Mouse (Mus musculus) hematopoietic stem cell, adult 5-6 weeks (primary cell): Measurements from ENCODE around the gene Dcp1b. TPM values are rescaled to one million over a fixed set of nuclear protein-coding genes. Genes with fewer than 3 reads are reported as not detected.
"Not testable (repeated sequence)": the region's sequence is repeated elsewhere in the genome, so short reads cannot be mapped to it uniquely, and the experiment has no call there.

Experiments used
- ATAC-seq, 2 experiments: fragments of 125-278 bp in 1 of 2; replicated peaks in 1 of 2; 2 replicates each; pipeline ENCODE4 v1.8.0; 2016 to 2017; ENCODE audit warnings: inconsistent platforms in 2 of 2, mild to moderate bottlenecking in 2 of 2, moderate number of reproducible peaks in 2 of 2, low read depth in 1 of 2, moderate TSS enrichment in 1 of 2; ENCODE audit not compliant: low FRiP score in 2 of 2, poor library complexity in 2 of 2, severe bottlenecking in 2 of 2, insufficient read depth in 1 of 2, low TSS enrichment in 1 of 2
- total RNA-seq: library from RNA; stranded (forward); fragments of 172-1452, 232-1000 nt; gene quantifications from 2 replicates; pipeline ENCODE4 v1.2.3, GENCODE M21; 2017

The Dcp1b gene
- total RNA-seq, 1 experiment from 2014 or later, result 10.2 TPM

GRCm38 (mm10) chr6:119187631-119188030 is 12.6 kb downstream of the Dcp1b start:
- no peak for ATAC-seq

- no peak for ATAC-seq
Measured at GRCm38 (mm10) chr6:119191478-119191877, 16.4 kb downstream of the Dcp1b start.

DNA sequence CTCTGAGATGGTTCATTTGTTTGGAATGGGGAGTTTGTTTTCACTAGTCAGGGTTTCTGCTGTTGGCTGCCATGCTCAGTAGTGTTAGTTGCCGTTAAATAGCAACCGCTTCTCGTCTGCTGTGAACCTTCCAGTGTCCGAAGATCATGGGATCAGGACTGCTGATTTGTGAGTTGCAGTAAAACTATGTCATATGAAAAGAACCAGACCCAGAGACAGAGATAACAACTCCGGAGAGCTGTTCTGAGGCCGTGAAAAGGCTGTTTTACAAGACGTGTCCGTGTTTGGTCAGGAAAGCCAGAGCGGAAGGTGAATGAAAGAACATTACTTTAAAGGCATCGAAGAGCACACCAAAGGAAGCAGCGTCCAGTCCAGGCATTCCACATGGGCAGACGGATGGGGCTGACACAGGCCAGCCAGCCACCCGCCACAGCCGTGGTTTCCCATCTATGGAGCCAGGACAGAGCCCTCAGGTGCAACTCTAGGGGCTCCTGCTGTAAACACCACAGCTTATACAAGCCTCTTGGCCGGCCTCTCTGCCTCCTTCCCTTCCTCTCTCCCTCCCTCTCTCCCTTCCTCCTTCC is 18.6 kb downstream of the Dcp1b start:
- no peak for ATAC-seq

- ATAC-seq, result no peak
Measured at GRCm38 (mm10) chr6:119194161-119194560, 19.1 kb downstream of the Dcp1b start.

- no peak for ATAC-seq
Measured at GRCm38 (mm10) chr6:119194601-119195000, 19.5 kb downstream of the Dcp1b start.

- no peak for ATAC-seq
Measured at GRCm38 (mm10) chr6:119196382-119197305, 21.6 kb downstream of the Dcp1b start, which contains the start of gene Cacna1c. TSS of gene Cacna1c (minus strand) at chr6:119196418.

GRCm38 (mm10) chr6:119198534-119199273 is 23.7 kb downstream of the Dcp1b start:
- ATAC-seq, result no peak

DNA sequence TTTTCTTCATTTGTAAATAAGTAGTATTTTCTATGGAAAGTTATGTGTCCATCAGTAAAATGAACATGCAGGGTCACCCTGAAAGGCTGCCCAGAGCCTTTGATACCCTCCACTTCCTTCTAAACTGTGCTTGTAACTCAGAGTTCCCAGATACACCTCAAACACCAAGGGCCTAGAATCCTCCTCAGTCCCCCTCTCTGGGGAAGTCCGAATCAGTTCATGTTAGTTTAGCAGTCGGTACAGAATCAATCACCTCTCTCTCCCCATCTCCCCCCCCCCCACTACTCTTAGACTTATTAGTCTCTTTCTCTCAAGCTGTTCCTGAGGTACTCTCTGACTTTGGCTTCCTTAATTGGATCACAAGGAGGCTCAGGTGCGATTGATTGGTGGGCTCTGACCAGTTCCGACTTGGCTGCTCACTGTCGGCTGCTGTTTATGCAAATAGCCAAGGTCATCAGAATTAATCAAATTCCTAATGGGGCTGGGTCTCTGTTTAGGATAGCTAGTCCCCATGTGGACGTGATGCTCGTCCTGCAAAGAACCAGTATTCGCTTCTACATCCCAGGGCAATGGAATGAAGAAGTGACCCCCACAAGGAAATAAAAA is 24.3 kb downstream of the Dcp1b start:
- ATAC-seq, result no peak

GRCm38 (mm10) chr6:119200362-119200761 is 25.3 kb downstream of the Dcp1b start:
- no peak for ATAC-seq

- ATAC-seq, result no peak
Measured at GRCm38 (mm10) chr6:119201575-119201974, 26.5 kb downstream of the Dcp1b start.

GRCm38 (mm10) chr6:119204286-119204685 is 29.2 kb downstream of the Dcp1b start:
- no peak for ATAC-seq

GRCm38 (mm10) chr6:119204915-119205314 is 29.9 kb downstream of the Dcp1b start:
- ATAC-seq, result no peak

DNA sequence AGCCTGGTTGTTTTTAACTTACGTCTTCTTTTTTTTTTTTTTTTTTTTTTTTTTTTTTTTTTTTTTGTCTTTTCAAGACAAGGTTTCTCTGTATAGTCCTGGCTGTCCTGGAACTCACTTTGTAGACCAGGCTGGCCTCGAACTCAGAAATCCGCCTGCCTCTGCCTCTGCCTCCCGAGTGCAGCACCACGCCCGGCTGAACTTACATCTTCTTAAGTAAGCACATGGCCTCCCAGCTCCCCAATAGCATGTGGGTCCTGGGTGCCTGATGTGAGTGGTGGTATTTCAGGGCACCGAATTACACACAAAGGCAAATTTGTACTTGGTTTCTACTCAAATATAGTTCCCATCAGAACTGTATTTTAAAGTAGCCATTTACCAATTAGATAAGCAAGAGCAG is 31.0 kb downstream of the Dcp1b start:
- not testable (repeated sequence) for ATAC-seq

- no peak for ATAC-seq
Measured at GRCm38 (mm10) chr6:119213375-119213774, 38.3 kb downstream of the Dcp1b start.

- ATAC-seq, result no peak
Measured at GRCm38 (mm10) chr6:119214190-119214589, 39.1 kb downstream of the Dcp1b start.

GRCm38 (mm10) chr6:119215040-119215613 is 40.1 kb downstream of the Dcp1b start:
- no peak for ATAC-seq

DNA sequence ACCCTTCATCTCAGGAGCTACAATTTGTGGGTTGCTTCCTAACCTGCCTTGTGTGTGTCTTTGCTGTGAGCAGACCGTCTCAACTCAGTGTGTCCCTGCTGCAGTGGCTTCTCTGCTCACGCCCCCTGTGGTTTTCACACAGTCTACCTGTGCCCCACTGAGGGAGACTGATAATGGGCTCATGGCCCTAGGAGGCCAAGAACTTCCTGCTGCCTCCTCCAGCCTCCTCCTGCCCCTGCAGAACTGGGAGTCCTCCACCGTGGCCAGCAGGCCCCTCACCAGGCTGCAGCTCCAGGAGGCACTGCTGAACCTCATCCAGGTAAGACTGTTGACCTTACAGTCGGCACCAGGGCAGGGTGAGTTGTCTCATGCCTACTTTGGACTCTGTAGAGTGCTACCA is 42.6 kb downstream of the Dcp1b start:
- no peak for ATAC-seq
